Mouse (Mus musculus) embryonic facial prominence, embryonic 11.5 days (tissue): Measurements from ENCODE around the gene Pnliprp1. TPM values are rescaled to one million over a fixed set of nuclear protein-coding genes. Genes with fewer than 3 reads are reported as not detected.

Experiments
- ATAC-seq: fragments of 200-750 bp; cut with Nextera tagmentation; replicated peaks from 2 replicates; pipeline ENCODE4 v1.8.0; 2017; ENCODE audit warnings: low read depth; ENCODE audit not compliant: insufficient number of reproducible peaks, low FRiP score, low TSS enrichment
- DNase-seq: peaks from one replicate; pipeline ENCODE4 v3.0.0-alpha.2; 2015; ENCODE audit warnings: low spot score
- H3K27ac ChIP-seq: fragments of 300-500 bp; sonication (generic); replicated peaks from 2 replicates; pipeline ENCODE4 v1.5.1; 2014; ENCODE audit warnings: mild to moderate bottlenecking, low read depth, low read length, control low read depth
- H3K27me3 ChIP-seq: fragments of 300-500 bp; sonication (generic); 2 replicates; pipeline ENCODE4 v1.6.1; 2014; ENCODE audit warnings: mild to moderate bottlenecking, low read length, moderate library complexity, mixed read lengths; ENCODE audit not compliant: control insufficient read depth, insufficient read depth
- H3K36me3 ChIP-seq: fragments of 300-500 bp; sonication (generic); replicated peaks from 2 replicates; pipeline ENCODE4 v1.6.1; 2014; ENCODE audit warnings: low read depth, mild to moderate bottlenecking, low read length, moderate library complexity, mixed read lengths; ENCODE audit not compliant: control insufficient read depth, insufficient read depth
- H3K4me1 ChIP-seq: fragments of 300-500 bp; sonication (generic); 2 replicates; pipeline ENCODE4 v1.6.1; 2014; ENCODE audit warnings: low read length, mixed read lengths; ENCODE audit not compliant: control insufficient read depth, insufficient read depth
- H3K4me2 ChIP-seq: fragments of 300-500 bp; sonication (generic); 2 replicates; pipeline ENCODE4 v1.6.1; 2014; ENCODE audit warnings: low read depth, mild to moderate bottlenecking, control low read depth, low read length, moderate library complexity
- H3K4me3 ChIP-seq: fragments of 300-500 bp; sonication (generic); 2 replicates; pipeline ENCODE4 v1.5.1; 2014; ENCODE audit warnings: low read depth, low read length, control low read depth
- H3K9ac ChIP-seq: fragments of 300-500 bp; sonication (generic); replicated peaks from 2 replicates; pipeline ENCODE4 v1.6.1; 2014; ENCODE audit warnings: mild to moderate bottlenecking, control low read depth, low read length
- H3K9me3 ChIP-seq: fragments of 300-500 bp; sonication (generic); replicated peaks from 2 replicates; pipeline ENCODE4 v1.6.1; 2016; ENCODE audit warnings: mild to moderate bottlenecking, low read length, inconsistent platforms, mixed read lengths; ENCODE audit not compliant: control insufficient read depth
- WGBS: fragments of 180-500 bp; shearing (Covaris S2); extraction: QIAGEN DNeasy Blood & Tissue Kit; methylation state at CpG from one replicate; pipeline ENCODE4 v1.1.7; 2014; 5-methylcytosine and 5-hydroxymethylcytosine counted together
- polyA plus RNA-seq: library from polyadenylated mRNA; unstranded; fragments of >200 nt; fragmentation: Nextera tagmentation; extraction: Ambion mirVana; gene quantifications from 2 replicates; pipeline ENCODE4 v1.2.1, GENCODE M21; 2014

Gene Pnliprp1
- polyA plus RNA-seq, 1 experiment from 2014 or later, result not detected

DNA sequence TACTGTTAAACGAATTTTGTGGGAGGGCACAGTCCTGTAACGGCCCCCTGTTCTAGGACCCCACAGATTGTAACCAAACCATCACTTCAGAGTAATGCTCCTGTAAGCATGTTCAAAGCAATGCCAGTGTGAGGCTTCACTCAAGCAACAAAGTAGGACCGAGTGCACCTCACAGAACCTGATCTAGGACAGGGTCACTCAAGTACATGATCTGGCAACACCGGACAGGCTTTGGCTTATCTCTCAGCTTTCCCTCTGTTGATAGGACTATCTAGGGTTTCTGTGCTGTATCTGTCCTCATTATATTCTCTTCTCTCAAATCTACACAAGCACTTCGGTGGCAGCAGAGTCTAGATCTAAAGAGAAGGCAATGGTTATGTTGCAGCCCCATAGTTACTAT lies 2.1 kb upstream of the Pnliprp1 start:
- Histone ChIP-seq H3K4me1 (no peaks in the 10 kb centered on the region), H3K9ac (no peak overlapping the region), H3K4me2 (no peak overlapping the region), H3K27me3 (no peaks in the 10 kb centered on the region), H3K4me3 (no peak overlapping the region), H3K9me3 (no peaks in the 10 kb centered on the region), H3K36me3 (no peaks in the 10 kb centered on the region), H3K27ac (no peak overlapping the region)
- WGBS, result 89% methylated on average over 5 of the region's 5 CpGs
- ATAC-seq (no peak), DNase-seq (no peak)

DNA sequence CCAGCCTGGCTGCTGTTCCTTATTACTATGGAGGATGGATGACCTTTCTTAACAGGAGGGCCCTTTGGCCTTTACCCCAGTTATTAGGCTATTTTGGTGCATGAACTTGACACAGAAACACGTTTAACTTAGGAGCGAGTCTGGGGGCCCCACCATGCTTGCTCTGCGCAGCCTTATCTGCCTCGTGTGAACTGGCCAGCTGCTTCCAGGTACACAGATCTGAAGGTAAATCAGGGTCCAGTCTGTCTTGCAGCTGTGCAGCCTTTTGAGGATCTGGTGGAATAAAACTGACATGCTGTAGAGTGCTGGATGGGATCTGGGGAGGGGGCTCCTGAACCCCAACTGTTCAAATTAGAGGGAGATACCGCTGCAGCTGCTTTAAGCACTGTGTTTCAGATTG lies 931 bp upstream of the Pnliprp1 start:
- Histone ChIP-seq H3K4me2 (no peak overlapping the region), H3K9ac (no peak overlapping the region), H3K4me1 (no peaks in the 10 kb centered on the region), H3K27ac (no peak overlapping the region), H3K9me3 (no peaks in the 10 kb centered on the region), H3K36me3 (no peaks in the 10 kb centered on the region), H3K27me3 (no peaks in the 10 kb centered on the region), H3K4me3 (no peak overlapping the region)
- no peak for ATAC-seq
- WGBS, result 65% methylated on average over 5 of the region's 5 CpGs
- no peak for DNase-seq

DNA sequence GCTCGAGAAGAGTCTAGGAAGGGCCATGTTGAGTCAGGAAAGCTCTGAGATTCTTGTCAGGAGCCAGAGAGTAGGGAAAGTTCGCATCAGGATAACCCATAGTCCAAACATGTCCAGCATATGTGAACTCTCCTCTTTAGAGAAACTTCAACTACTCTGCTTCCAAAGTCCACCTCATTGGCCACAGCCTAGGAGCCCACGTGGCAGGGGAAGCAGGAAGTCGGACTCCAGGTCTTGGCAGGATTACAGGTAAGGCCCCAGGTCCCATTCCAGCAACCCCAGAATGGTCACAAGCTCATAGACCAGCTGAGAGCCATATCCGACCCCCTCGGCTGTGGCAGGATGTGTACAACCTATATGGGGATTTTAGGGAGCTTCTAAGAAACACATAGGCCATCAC lies 4.5 kb downstream of the Pnliprp1 start:
- Histone ChIP-seq H3K9ac (no peak overlapping the region), H3K4me3 (no peak overlapping the region), H3K27me3 (no peaks in the 10 kb centered on the region), H3K4me1 (no peaks in the 10 kb centered on the region), H3K4me2 (no peak overlapping the region), H3K9me3 (no peaks in the 10 kb centered on the region), H3K27ac (no peak overlapping the region), H3K36me3 (no peaks in the 10 kb centered on the region)
- WGBS, result 81% methylated on average over 6 of the region's 6 CpGs
- DNase-seq (no peak), ATAC-seq (no peak)

DNA sequence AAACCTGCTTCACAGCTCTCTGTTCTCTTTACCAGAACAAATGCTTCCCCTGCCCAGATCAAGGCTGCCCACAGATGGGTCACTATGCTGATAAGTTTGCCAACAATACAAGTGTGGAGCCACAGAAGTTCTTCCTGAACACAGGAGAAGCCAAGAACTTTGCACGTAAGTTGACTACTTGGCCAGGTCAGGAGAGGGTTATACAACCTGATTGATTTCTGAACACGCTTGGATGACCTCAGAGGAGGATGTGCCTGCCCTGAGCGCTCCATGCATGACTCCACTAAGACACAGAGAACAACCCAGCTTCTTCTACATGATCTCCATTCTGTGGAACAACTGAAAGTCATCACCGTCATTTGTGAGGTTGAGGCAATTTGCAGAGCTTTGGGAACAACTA lies 9.4 kb downstream of the Pnliprp1 start:
- Histone ChIP-seq H3K36me3 (no peaks in the 10 kb centered on the region), H3K27ac (no peak overlapping the region), H3K9me3 (no peaks in the 10 kb centered on the region), H3K9ac (no peak overlapping the region), H3K4me3 (no peak overlapping the region), H3K4me1 (no peaks in the 10 kb centered on the region), H3K4me2 (no peak overlapping the region), H3K27me3 (no peaks in the 10 kb centered on the region)
- ATAC-seq (no peak), DNase-seq (no peak)
- WGBS, result 88% methylated on average over 4 of the region's 4 CpGs

DNA sequence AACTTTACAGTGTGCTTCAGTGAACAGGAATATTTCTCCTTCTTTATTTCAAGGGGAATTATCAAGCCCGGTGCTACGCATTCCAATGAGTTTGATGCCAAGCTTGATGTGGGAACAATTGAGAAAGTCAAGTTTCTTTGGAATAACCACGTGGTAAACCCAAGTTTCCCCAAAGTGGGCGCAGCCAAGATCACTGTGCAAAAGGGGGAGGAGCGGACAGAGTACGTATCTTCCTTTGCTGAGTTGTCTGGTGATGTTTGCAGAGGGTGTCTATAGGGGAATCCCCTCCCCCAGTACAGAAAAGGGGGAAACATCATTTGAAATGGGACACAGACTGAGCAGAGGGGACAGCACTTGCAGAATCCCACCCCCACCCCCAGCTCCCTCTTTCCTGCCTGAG lies 12.3 kb downstream of the Pnliprp1 start:
- no peak overlapping the region for H3K9ac ChIP-seq
- DNase-seq (no peak), ATAC-seq (no peak)
- H3K36me3 ChIP-seq, result no peaks in the 10 kb centered on the region
- H3K27ac ChIP-seq, result no peak overlapping the region
- no peaks in the 10 kb centered on the region for H3K27me3 ChIP-seq
- no peak overlapping the region for H3K4me3 ChIP-seq
- 78% methylated on average over 6 of the region's 6 CpGs for WGBS
- no peaks in the 10 kb centered on the region for H3K4me1 ChIP-seq
- no peaks in the 10 kb centered on the region for H3K9me3 ChIP-seq
- no peak overlapping the region for H3K4me2 ChIP-seq

DNA sequence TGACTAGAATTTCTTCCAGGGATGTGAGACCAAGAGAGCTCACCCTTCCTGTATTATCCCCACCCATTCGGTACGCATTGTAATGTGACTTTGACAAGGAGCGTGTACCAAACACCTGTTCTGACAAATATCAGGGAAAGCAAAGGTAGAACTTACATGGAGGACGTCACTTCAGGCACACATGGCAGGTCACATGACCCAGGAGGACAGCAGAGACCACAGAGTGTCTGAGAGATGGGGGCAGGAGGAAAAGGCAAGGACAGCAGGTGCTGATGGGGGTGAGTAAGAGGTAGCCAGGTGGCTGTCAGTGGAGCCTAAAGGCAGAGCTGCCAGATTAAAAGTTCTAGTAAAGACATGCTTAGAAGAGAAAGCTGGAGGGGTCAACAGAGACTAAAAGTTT lies 14.0 kb downstream of the Pnliprp1 start:
- H3K9ac ChIP-seq, result no peak overlapping the region
- H3K27ac ChIP-seq, result no peak overlapping the region
- H3K4me3 ChIP-seq, result no peak overlapping the region
- DNase-seq (no peak), ATAC-seq (no peak)
- H3K36me3 ChIP-seq, result no peaks in the 10 kb centered on the region
- H3K4me1 ChIP-seq, result no peaks in the 10 kb centered on the region
- H3K9me3 ChIP-seq, result no peaks in the 10 kb centered on the region
- H3K4me2 ChIP-seq, result no peak overlapping the region
- H3K27me3 ChIP-seq, result no peaks in the 10 kb centered on the region
- 80% methylated on average over 4 of the region's 4 CpGs for WGBS

DNA sequence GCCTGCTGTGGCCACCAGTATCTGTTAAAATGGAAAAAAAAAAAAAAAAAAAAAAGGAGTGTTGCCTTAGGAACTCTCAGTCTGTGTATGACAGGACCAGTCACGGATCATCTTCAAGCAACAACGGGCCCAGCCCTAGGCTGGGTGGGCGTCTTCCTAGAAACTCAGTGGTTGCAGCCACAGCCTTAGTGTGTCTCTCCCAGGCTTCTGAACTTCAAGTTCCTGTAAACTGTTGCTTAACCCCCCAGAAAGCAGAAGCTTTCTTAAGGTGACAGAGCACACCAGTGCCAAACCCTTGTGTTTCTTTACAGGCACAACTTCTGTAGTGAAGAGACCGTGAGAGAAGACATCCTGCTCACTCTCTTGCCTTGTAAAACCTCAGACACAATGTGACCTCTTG lies 15.0 kb downstream of the Pnliprp1 start:
- no peaks in the 10 kb centered on the region for H3K4me1 ChIP-seq
- 83% methylated on average over 4 of the region's 4 CpGs for WGBS
- H3K4me2 ChIP-seq, result no peak overlapping the region
- no peak overlapping the region for H3K4me3 ChIP-seq
- H3K36me3 ChIP-seq, result no peaks in the 10 kb centered on the region
- H3K9me3 ChIP-seq, result no peaks in the 10 kb centered on the region
- DNase-seq (no peak), ATAC-seq (no peak)
- no peak overlapping the region for H3K27ac ChIP-seq
- H3K9ac ChIP-seq, result no peak overlapping the region
- no peaks in the 10 kb centered on the region for H3K27me3 ChIP-seq

DNA sequence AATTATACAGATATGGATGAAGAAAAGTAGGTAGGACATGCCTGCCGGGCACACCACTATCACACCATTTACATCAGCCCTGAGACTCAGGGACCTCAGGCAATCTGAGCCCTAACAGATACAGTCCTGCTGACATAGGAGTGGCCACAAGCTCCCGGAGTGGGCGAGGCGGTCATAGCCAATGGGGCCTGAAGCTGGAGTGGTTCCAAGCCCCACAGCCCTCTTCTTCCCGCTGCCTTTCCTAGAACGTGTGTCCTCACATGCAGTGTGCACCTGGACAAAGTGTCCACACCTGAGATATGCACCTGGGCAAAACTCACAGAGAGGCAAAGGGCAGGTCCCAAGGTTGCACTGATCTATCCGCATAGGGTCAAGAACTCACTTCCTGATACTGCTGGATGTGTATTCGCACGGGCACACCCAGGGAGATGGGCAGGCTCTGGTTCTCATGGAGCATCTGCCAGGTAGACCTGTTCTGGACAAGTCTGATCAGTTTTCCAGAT lies 18.9 kb downstream of the Pnliprp1 start:
- no peak overlapping the region for H3K9ac ChIP-seq
- H3K4me3 ChIP-seq, result no peak overlapping the region
- no peaks in the 10 kb centered on the region for H3K9me3 ChIP-seq
- no peak overlapping the region for H3K27ac ChIP-seq
- no peak overlapping the region for H3K4me2 ChIP-seq
- no peaks in the 10 kb centered on the region for H3K36me3 ChIP-seq
- DNase-seq (no peak), ATAC-seq (no peak)
- no peaks in the 10 kb centered on the region for H3K4me1 ChIP-seq
- no peaks in the 10 kb centered on the region for H3K27me3 ChIP-seq
- 90% methylated on average over 9 of the region's 9 CpGs for WGBS
